In genomic region chr19:48039554-48039953, GRCm38 (mm10) we compare ENCODE assay signal across 22 mouse cellular contexts.
"Had no signal": no experiment of that assay in that cellular context is flagged by ENCODE, and none has a peak within 500 bp of the region (broad histone marks: within the 10 kb centered on the region; RNA-seq: fewer than 3 reads in every experiment).

No protein-coding gene starts in this region.

- H3K36me3 ChIP-seq: limb, embryonic 12.5 days; limb, embryonic 15.5 days; liver, embryonic 12.5 days; liver, embryonic 15.5 days; lung, embryonic 15.5 days; neural tube, embryonic 12.5 days; neural tube, embryonic 15.5 days; stomach, embryonic 15.5 days had no signal

- DNase-seq: kidney, adult 2 months; kidney, postnatal 25 days; layer of hippocampus, adult 9-11 months; left cerebral cortex, postnatal 4 days; lung, adult 18-20 months; lung, postnatal 10 days; lung, postnatal 36 days; midbrain, embryonic 14.5 days; spleen, adult 18-20 months; thymus, adult 18-20 months; thymus, postnatal 36 days had no signal

- H3K4me3 ChIP-seq: layer of hippocampus, adult 2 months; limb, embryonic 12.5 days; limb, embryonic 15.5 days; liver, embryonic 12.5 days; liver, embryonic 15.5 days; lung, embryonic 15.5 days; megakaryocyte, embryonic 14.5 days; neural tube, embryonic 12.5 days; neural tube, embryonic 15.5 days; stomach, embryonic 15.5 days had no signal

- ATAC-seq: liver, embryonic 12.5 days had no signal

- H3K4me2 ChIP-seq: limb, embryonic 12.5 days; limb, embryonic 15.5 days; liver, embryonic 12.5 days; liver, embryonic 15.5 days; lung, embryonic 15.5 days; midbrain, embryonic 11.5 days; neural tube, embryonic 12.5 days; neural tube, embryonic 15.5 days; stomach, embryonic 15.5 days had no signal

- H3K27me3 ChIP-seq: limb, embryonic 12.5 days; limb, embryonic 15.5 days; liver, embryonic 12.5 days; liver, embryonic 15.5 days; lung, embryonic 15.5 days; megakaryocyte, embryonic 14.5 days; neural tube, embryonic 12.5 days; neural tube, embryonic 15.5 days; stomach, embryonic 15.5 days had no signal
